Mouse (Mus musculus) testis, adult 2 months (tissue): ENCODE data around the gene Pnliprp2. TPM values are rescaled to one million over a fixed set of nuclear protein-coding genes. Genes with fewer than 3 reads are reported as not detected.
A peak's percentile ranks its signal among the peaks of the same experiment; 100 is the strongest.

ENCODE experiments used
- H3K27ac ChIP-seq: fragments of 200-500 bp; 2 replicates; pipeline ENCODE4 v1.5.1; 2012; ENCODE audit warnings: low read depth, low read length; ENCODE audit not compliant: control insufficient read depth, insufficient read depth
- H3K27me3 ChIP-seq: fragments of 200-500 bp; 2 replicates; pipeline ENCODE4 v1.6.1; 2012; ENCODE audit warnings: mild to moderate bottlenecking, low read length, moderate library complexity; ENCODE audit not compliant: control insufficient read depth, insufficient read depth
- H3K36me3 ChIP-seq: fragments of 200-500 bp; 2 replicates; pipeline ENCODE4 v1.6.1; 2012; ENCODE audit warnings: mild to moderate bottlenecking, low read length; ENCODE audit not compliant: control insufficient read depth, insufficient read depth
- H3K4me1 ChIP-seq: fragments of 200-500 bp; 2 replicates; pipeline ENCODE4 v1.6.1; 2012; ENCODE audit warnings: low read length; ENCODE audit not compliant: control insufficient read depth, insufficient read depth
- H3K4me3 ChIP-seq: fragments of 200-500 bp; 2 replicates; pipeline ENCODE4 v1.5.1; 2012; ENCODE audit warnings: low read depth, mild to moderate bottlenecking, low read length, moderate library complexity, mixed read lengths; ENCODE audit not compliant: control insufficient read depth
- CTCF ChIP-seq: fragments of 200-500 bp; IDR thresholded peaks from 2 replicates; pipeline ENCODE4 v1.5.1; 2012; ENCODE audit warnings: low read depth, mild to moderate bottlenecking, inconsistent platforms, low read length, moderate library complexity; ENCODE audit not compliant: control insufficient read depth, insufficient read depth, insufficient replicate concordance
- POLR2A ChIP-seq: fragments of 200-500 bp; IDR thresholded peaks from 2 replicates; pipeline ENCODE4 v1.6.1; 2012; ENCODE audit warnings: low read depth, mild to moderate bottlenecking, inconsistent platforms, low read length, moderate library complexity; ENCODE audit not compliant: control insufficient read depth
- polyA plus RNA-seq: library from polyadenylated mRNA; depleted of rRNA; stranded (reverse); fragments of >200 nt; gene quantifications from 2 replicates; pipeline ENCODE4 v1.2.3, GENCODE M21; 2012

Gene Pnliprp2
- polyA plus RNA-seq, 1 experiment = 0.32 TPM

DNA sequence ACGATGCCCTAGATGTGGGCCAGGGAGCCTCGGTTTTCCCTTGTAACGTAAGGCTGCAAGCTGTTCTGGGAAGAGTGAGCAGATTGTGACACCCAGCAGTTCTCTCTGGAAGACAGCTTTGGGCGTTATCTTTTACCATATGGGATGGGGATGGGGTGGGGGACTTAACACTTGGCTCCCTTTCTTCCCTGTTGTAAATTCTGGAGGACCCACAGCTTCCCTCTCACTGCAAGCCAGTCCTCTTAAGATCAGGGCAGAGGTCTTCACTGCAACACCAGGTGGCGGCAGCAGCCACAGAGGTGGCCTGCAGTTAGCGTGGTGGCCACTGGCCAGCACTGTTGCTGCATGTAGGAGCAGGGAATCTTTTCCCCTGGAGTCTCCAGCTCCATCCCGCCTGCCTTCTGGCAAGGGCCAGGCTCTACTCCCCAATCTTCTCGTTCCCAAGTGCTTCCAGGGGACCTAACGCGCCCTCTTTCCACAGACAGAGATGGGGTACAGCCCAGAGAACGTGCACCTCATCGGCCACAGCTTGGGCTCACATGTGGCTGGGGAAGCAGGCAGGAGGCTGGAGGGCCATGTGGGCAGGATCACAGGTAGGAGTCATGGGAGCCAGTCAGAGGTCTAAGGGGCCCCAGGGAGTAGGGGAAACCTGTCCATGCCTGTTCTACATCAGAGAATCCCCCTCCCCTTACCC lies 3.5 kb downstream of the Pnliprp2 start:
- H3K27ac ChIP-seq = no peak overlapping the region
- no peak for TF ChIP-seq POLR2A
- peak; percentile 83; the same call in 1 of the 2 replicates for TF ChIP-seq CTCF

GRCm38 (mm10) chr19:58767329-58767728 lies 7.8 kb downstream of the Pnliprp2 start:
- Histone ChIP-seq H3K4me3 (no peak overlapping the region), H3K27me3 (no peaks in the 10 kb centered on the region), H3K36me3 (no peaks in the 10 kb centered on the region), H3K27ac (no peak overlapping the region), H3K4me1 (0 out of 2 replicates have a peak, but pooled peaks cover 2% of the 10 kb centered on the region)
- no peak for TF ChIP-seq POLR2A
- no peak for TF ChIP-seq CTCF

More for the DNA sequence above, 3.5 kb downstream of the Pnliprp2 start:
- Histone ChIP-seq H3K36me3 (no peaks in the 10 kb centered on the region), H3K4me1 (peaks cover 4% of the 10 kb centered on the region), H3K4me3 (no peak overlapping the region), H3K27me3 (no peaks in the 10 kb centered on the region)

DNA sequence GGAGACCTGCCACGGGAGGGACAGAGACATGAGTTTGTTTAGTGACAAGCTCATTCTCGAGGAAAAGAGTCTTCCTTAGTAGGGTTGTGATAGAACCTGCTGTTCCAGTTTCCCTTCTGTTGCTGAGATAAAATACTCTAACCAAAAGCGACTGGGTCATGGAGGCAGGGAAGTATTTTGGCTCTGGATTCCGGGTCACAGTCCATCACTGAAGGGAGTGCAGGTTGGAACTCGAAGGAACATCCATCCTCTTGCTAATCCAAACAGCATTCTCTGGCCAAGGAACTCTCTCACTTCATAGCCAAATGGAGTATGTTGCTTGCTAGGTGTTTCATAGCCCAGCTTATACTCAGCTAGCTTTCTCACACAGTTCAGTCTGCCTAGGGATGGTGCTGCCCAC lies 16.9 kb downstream of the Pnliprp2 start:
- TF ChIP-seq POLR2A (no peak), CTCF (no peak)
- Histone ChIP-seq H3K4me1 (no peaks in the 10 kb centered on the region), H3K36me3 (no peaks in the 10 kb centered on the region), H3K4me3 (no peak overlapping the region), H3K27ac (no peak overlapping the region), H3K27me3 (no peaks in the 10 kb centered on the region)

DNA sequence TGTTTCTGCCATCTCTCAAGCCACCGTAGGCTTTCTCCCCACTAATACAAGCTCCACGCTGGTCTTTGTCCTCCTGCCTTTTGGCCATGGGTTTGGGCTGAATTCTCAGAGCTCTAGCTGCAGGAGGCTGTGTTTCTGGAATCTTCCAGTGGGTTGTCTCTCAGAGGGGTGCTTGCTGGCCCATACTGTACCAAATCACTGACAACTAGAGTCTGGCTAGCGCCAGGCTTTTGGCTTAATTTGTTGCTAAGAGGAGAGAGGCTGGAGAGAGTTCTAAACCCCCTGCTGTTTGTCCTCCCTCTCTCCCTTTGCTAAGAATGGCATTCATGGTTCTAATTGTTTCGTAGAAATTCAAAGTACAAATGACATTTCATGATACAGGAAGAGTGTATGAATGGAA lies 22.0 kb downstream of the Pnliprp2 start:
- H3K27me3 ChIP-seq = no peaks in the 10 kb centered on the region
- H3K4me3 ChIP-seq = no peak overlapping the region
- 0 out of 2 replicates have a peak, but pooled peaks cover 2% of the 10 kb centered on the region for H3K4me1 ChIP-seq
- TF ChIP-seq CTCF (no peak), POLR2A (no peak)
- no peak overlapping the region for H3K27ac ChIP-seq
- no peaks in the 10 kb centered on the region for H3K36me3 ChIP-seq

- Histone ChIP-seq H3K4me3 (no peak overlapping the region), H3K27me3 (no peaks in the 10 kb centered on the region), H3K4me1 (peaks cover 3% of the 10 kb centered on the region; the same call in 1 of the 2 replicates), H3K36me3 (no peaks in the 10 kb centered on the region), H3K27ac (0 out of 2 replicates have a peak overlapping the region, but pooled peaks have one; percentile 10)
- TF ChIP-seq POLR2A = peak; percentile 12; the same call in 1 of the 2 replicates
- no peak for TF ChIP-seq CTCF
Observed at GRCm38 (mm10) chr19:58783938-58784337, 24.4 kb downstream of the Pnliprp2 start.

- Histone ChIP-seq H3K27ac (no peak overlapping the region), H3K4me3 (no peak overlapping the region), H3K27me3 (no peaks in the 10 kb centered on the region), H3K4me1 (peaks cover 4% of the 10 kb centered on the region), H3K36me3 (no peaks in the 10 kb centered on the region)
- TF ChIP-seq CTCF (no peak), POLR2A (no peak)
Observed at GRCm38 (mm10) chr19:58789194-58789593, 29.7 kb downstream of the Pnliprp2 start.

- TF ChIP-seq CTCF (no peak), POLR2A (peak; percentile 88; the same call in 1 of the 2 replicates)
- peak within 1 kb of the TSS; percentile 86 for H3K27ac ChIP-seq
- H3K4me3 ChIP-seq = peak within 1 kb of the TSS; percentile 88
Observed at GRCm38 (mm10) chr19:58794284-58794683, 34.8 kb downstream of the Pnliprp2 start, which contains the start of gene 1700019N19Rik. Gene 1700019N19Rik (minus strand): TSS chr19:58794461.

More at GRCm38 (mm10) chr19:58794284-58794683, 34.8 kb downstream of the Pnliprp2 start, which contains the start of gene 1700019N19Rik:
- H3K4me1 ChIP-seq = peaks cover 5% of the 10 kb centered on the region
- H3K27me3 ChIP-seq = no peaks in the 10 kb centered on the region; the same call in 1 of the 2 replicates
- no peaks in the 10 kb centered on the region for H3K36me3 ChIP-seq
